Mouse (Mus musculus): ENCODE data around the gene Madd. TPM values are rescaled to one million over a fixed set of nuclear protein-coding genes. Genes with fewer than 3 reads are reported as not detected.

The Madd gene
- polyA plus RNA-seq, 1 experiment from 2014 or later: 62.1 TPM

- Histone ChIP-seq H3K9me3 (replicated peaks; ENCODE audit: control insufficient read depth, low read length, poor library complexity, severe bottlenecking) (no peaks in the 10 kb centered on the region), H3K36me3 (ENCODE audit: control insufficient read depth, insufficient read depth, low read length) (peaks cover 60% of the 10 kb centered on the region), H3K4me3 (ENCODE audit: low read depth, low read length) (no peak overlapping the region), H3K4me2 (ENCODE audit: low read length) (no peak overlapping the region), H3K4me1 (ENCODE audit: control insufficient read depth, insufficient read depth, low read length) (no peaks in the 10 kb centered on the region), H3K27ac (ENCODE audit: low read length) (no peak overlapping the region), H3K9ac (ENCODE audit: low read depth, low read length) (no peak overlapping the region), H3K27me3 (ENCODE audit: control insufficient read depth, insufficient read depth, low read depth, low read length) (no peaks in the 10 kb centered on the region)
- 96% methylated on average over 5 of the region's 5 CpGs for WGBS
- no peak for ATAC-seq
These were observed 20.1 kb downstream of the Madd start for GRCm38 (mm10) chr2:91163532-91163931.

DNA sequence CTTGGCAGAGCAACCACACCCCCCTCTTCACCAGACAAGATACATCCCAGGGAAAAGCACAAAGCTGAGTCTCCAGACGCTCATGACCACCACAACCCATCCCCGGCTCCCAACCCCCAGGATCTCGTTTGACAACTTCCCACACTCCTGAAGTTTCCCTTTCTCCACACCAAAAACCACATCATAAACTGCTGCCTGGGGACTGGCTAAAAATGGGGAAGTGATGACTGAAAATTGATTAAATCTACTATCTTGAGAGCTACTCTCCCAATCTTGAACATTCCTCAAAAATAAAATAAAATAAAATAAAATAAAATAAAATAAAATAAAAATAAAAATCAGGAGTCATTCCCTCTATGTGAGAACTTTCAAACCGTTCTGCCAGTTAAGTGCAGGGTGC lies 20.7 kb downstream of the Madd start:
- Histone ChIP-seq H3K4me2 (ENCODE audit: low read length) (no peak overlapping the region), H3K9me3 (replicated peaks; ENCODE audit: control insufficient read depth, low read length, poor library complexity, severe bottlenecking) (no peaks in the 10 kb centered on the region), H3K27ac (ENCODE audit: low read length) (no peak overlapping the region), H3K4me1 (ENCODE audit: control insufficient read depth, insufficient read depth, low read length) (no peaks in the 10 kb centered on the region), H3K4me3 (ENCODE audit: low read depth, low read length) (no peak overlapping the region), H3K27me3 (ENCODE audit: control insufficient read depth, insufficient read depth, low read depth, low read length) (no peaks in the 10 kb centered on the region), H3K9ac (ENCODE audit: low read depth, low read length) (no peak overlapping the region), H3K36me3 (ENCODE audit: control insufficient read depth, insufficient read depth, low read length) (peaks cover 60% of the 10 kb centered on the region)
- 91% methylated on average over 4 of the region's 4 CpGs for WGBS
- ATAC-seq: no peak

- no peak for ATAC-seq
- WGBS: 94% methylated on average over 6 of the region's 6 CpGs
These were observed 23.0 kb downstream of the Madd start for GRCm38 (mm10) chr2:91160591-91160990.

DNA sequence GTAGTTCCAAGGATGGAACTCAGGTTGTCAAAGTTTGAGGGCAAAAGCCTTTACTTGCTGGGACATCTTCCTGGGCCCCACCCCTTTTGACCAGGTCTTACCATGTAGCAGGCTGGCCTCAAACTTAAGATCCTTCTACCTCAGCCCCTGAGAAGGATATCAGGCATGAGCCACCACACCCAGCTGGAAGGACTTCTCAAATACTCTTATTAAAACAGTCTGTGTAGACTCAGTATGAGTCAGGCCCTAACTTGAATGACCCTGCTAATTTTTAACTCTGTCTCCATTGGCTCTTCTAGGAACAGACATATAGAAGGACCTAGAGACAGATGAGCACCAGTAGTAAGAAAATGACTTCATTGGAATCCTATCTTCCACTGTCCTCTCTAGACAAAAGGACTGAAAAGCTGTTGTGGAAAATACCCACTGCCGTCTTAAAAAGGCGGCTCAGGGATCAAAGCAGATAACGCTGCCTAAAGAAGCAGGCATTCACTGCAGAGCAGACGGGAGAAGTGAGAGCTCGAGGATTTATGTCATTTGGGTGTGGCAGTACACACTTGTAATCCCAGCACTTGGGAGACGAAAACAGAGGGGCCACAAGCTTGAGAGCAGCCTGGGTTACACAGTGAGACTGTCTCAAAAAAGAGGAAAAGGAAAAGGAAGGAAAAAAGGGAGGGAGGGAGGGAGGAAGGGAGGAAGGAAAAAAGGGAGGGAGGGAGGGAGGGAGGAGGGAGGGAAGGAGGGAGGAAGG lies 26.5 kb downstream of the Madd start:
- H3K27me3 ChIP-seq (ENCODE audit: control insufficient read depth, insufficient read depth, low read depth, low read length): no peaks in the 10 kb centered on the region
- H3K4me2 ChIP-seq (ENCODE audit: low read length): no peak overlapping the region
- peaks cover 67% of the 10 kb centered on the region for H3K36me3 ChIP-seq (ENCODE audit: control insufficient read depth, insufficient read depth, low read length)
- H3K4me3 ChIP-seq (ENCODE audit: low read depth, low read length): no peak overlapping the region
- no peak overlapping the region for H3K27ac ChIP-seq (ENCODE audit: low read length)
- 13% methylated on average over 6 of the region's 6 CpGs for WGBS
- H3K9me3 ChIP-seq (replicated peaks; ENCODE audit: control insufficient read depth, low read length, poor library complexity, severe bottlenecking): no peaks in the 10 kb centered on the region
- H3K4me1 ChIP-seq (ENCODE audit: control insufficient read depth, insufficient read depth, low read length): no peaks in the 10 kb centered on the region
- H3K9ac ChIP-seq (ENCODE audit: low read depth, low read length): no peak overlapping the region
- ATAC-seq: no peak

More at GRCm38 (mm10) chr2:91160591-91160990, 23.0 kb downstream of the Madd start:
- no peak overlapping the region for H3K4me2 ChIP-seq (ENCODE audit: low read length)
- peaks cover 60% of the 10 kb centered on the region for H3K36me3 ChIP-seq (ENCODE audit: control insufficient read depth, insufficient read depth, low read length)
- no peak overlapping the region for H3K4me3 ChIP-seq (ENCODE audit: low read depth, low read length)
- no peaks in the 10 kb centered on the region for H3K4me1 ChIP-seq (ENCODE audit: control insufficient read depth, insufficient read depth, low read length)
- no peak overlapping the region for H3K9ac ChIP-seq (ENCODE audit: low read depth, low read length)
- H3K27ac ChIP-seq (ENCODE audit: low read length): no peak overlapping the region
- H3K9me3 ChIP-seq (replicated peaks; ENCODE audit: control insufficient read depth, low read length, poor library complexity, severe bottlenecking): no peaks in the 10 kb centered on the region
- no peaks in the 10 kb centered on the region for H3K27me3 ChIP-seq (ENCODE audit: control insufficient read depth, insufficient read depth, low read depth, low read length)

DNA sequence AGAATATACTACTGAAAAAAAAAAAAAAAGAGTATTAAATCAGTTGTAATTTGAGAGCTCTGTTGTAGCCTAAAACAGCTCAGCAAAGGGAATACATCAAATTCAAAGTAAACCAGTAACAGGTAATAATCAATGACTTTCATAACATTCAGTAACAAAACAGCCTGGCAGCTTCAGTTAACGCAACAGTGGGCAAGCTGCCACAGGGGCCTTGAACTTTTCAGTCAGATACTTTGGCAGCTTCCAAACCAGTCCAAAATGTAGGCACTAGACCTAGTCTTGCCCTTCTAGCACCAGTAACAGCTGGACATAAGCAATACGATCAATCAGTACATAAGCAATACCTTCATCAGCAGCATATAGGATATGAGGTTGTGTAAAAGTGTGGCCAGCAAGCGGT lies 29.5 kb downstream of the Madd start:
- no peak overlapping the region for H3K27ac ChIP-seq (ENCODE audit: low read length)
- 97% methylated on average over 3 of the region's 3 CpGs for WGBS
- H3K4me1 ChIP-seq (ENCODE audit: control insufficient read depth, insufficient read depth, low read length): no peaks in the 10 kb centered on the region
- ATAC-seq: no peak
- no peak overlapping the region for H3K4me3 ChIP-seq (ENCODE audit: low read depth, low read length)
- no peak overlapping the region for H3K9ac ChIP-seq (ENCODE audit: low read depth, low read length)
- peaks cover 59% of the 10 kb centered on the region for H3K36me3 ChIP-seq (ENCODE audit: control insufficient read depth, insufficient read depth, low read length)
- no peak overlapping the region for H3K4me2 ChIP-seq (ENCODE audit: low read length)
- H3K27me3 ChIP-seq (ENCODE audit: control insufficient read depth, insufficient read depth, low read depth, low read length): no peaks in the 10 kb centered on the region
- no peaks in the 10 kb centered on the region for H3K9me3 ChIP-seq (replicated peaks; ENCODE audit: control insufficient read depth, low read length, poor library complexity, severe bottlenecking)

DNA sequence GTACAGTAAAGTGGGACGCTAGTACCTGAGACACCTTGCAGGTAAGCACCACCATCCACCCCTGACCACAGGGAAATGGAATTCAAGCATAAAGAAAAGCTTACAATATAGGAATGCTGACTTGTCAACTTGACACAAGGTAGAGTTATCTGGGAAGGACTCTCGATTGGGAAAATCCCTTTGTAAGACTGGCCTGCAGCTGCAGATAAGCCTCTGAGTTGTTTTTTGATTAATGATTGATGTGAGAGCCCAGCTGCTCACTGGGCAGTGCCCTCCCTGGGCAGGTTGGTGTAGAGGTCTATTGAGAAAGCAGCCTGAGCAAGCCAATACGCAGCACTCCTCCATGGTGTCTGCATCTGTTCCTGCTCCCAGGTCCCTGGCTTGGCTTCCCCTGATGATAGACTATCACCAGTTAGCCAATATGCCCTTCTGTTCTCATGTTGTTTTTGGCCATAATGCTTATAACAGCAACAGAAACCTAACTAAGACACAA lies 30.7 kb downstream of the Madd start:
- Histone ChIP-seq H3K9ac (ENCODE audit: low read depth, low read length) (no peak overlapping the region), H3K4me1 (ENCODE audit: control insufficient read depth, insufficient read depth, low read length) (no peaks in the 10 kb centered on the region), H3K4me2 (ENCODE audit: low read length) (no peak overlapping the region), H3K27me3 (ENCODE audit: control insufficient read depth, insufficient read depth, low read depth, low read length) (no peaks in the 10 kb centered on the region), H3K4me3 (ENCODE audit: low read depth, low read length) (no peak overlapping the region), H3K27ac (ENCODE audit: low read length) (no peak overlapping the region), H3K9me3 (replicated peaks; ENCODE audit: control insufficient read depth, low read length, poor library complexity, severe bottlenecking) (no peaks in the 10 kb centered on the region), H3K36me3 (ENCODE audit: control insufficient read depth, insufficient read depth, low read length) (peaks cover 55% of the 10 kb centered on the region)
- 94% methylated on average over 3 of the region's 3 CpGs for WGBS
- ATAC-seq: no peak

DNA sequence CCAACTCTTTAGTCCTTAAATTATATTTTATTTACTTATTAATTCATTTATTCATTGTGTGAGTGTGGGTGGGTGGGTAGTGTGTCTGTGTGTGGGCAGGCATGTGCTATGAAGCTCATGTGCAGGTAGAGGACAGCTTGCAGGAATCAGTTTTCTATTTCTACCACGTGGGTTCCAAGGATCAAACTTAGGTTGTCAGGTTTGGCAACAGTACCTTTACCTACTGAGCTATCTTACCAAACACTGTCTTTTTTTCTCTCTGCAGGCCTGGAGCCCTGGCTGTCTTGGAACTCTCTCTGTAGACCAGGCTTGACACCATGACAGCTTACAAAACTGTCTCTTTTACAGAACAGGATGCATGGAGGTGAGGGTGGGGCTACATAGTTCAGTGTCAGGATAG lies 32.3 kb downstream of the Madd start:
- H3K4me2 ChIP-seq (ENCODE audit: low read length): no peak overlapping the region
- ATAC-seq: no peak
- no peak overlapping the region for H3K4me3 ChIP-seq (ENCODE audit: low read depth, low read length)
- no peaks in the 10 kb centered on the region for H3K9me3 ChIP-seq (replicated peaks; ENCODE audit: control insufficient read depth, low read length, poor library complexity, severe bottlenecking)
- H3K27me3 ChIP-seq (ENCODE audit: control insufficient read depth, insufficient read depth, low read depth, low read length): no peaks in the 10 kb centered on the region
- WGBS: 74% methylated on average over 1 of the region's 1 CpGs
- H3K4me1 ChIP-seq (ENCODE audit: control insufficient read depth, insufficient read depth, low read length): no peaks in the 10 kb centered on the region
- no peak overlapping the region for H3K27ac ChIP-seq (ENCODE audit: low read length)
- no peak overlapping the region for H3K9ac ChIP-seq (ENCODE audit: low read depth, low read length)
- H3K36me3 ChIP-seq (ENCODE audit: control insufficient read depth, insufficient read depth, low read length): peaks cover 49% of the 10 kb centered on the region

- Histone ChIP-seq H3K9me3 (replicated peaks; ENCODE audit: control insufficient read depth, low read length, poor library complexity, severe bottlenecking) (no peaks in the 10 kb centered on the region), H3K4me1 (ENCODE audit: control insufficient read depth, insufficient read depth, low read length) (no peaks in the 10 kb centered on the region), H3K27ac (ENCODE audit: low read length) (no peak overlapping the region), H3K4me3 (ENCODE audit: low read depth, low read length) (no peak overlapping the region), H3K36me3 (ENCODE audit: control insufficient read depth, insufficient read depth, low read length) (peaks cover 39% of the 10 kb centered on the region), H3K4me2 (ENCODE audit: low read length) (no peak overlapping the region), H3K9ac (ENCODE audit: low read depth, low read length) (no peak overlapping the region), H3K27me3 (ENCODE audit: control insufficient read depth, insufficient read depth, low read depth, low read length) (no peaks in the 10 kb centered on the region)
- ATAC-seq: no peak
These were observed 35.5 kb downstream of the Madd start for GRCm38 (mm10) chr2:91148101-91148500.

GRCm38 (mm10) chr2:91143401-91143800 lies 40.2 kb downstream of the Madd start:
- Histone ChIP-seq H3K4me1 (ENCODE audit: control insufficient read depth, insufficient read depth, low read length) (no peaks in the 10 kb centered on the region), H3K27me3 (ENCODE audit: control insufficient read depth, insufficient read depth, low read depth, low read length) (no peaks in the 10 kb centered on the region), H3K9ac (ENCODE audit: low read depth, low read length) (no peak overlapping the region), H3K9me3 (replicated peaks; ENCODE audit: control insufficient read depth, low read length, poor library complexity, severe bottlenecking) (no peaks in the 10 kb centered on the region), H3K4me2 (ENCODE audit: low read length) (no peak overlapping the region), H3K36me3 (ENCODE audit: control insufficient read depth, insufficient read depth, low read length) (peaks cover 40% of the 10 kb centered on the region), H3K4me3 (ENCODE audit: low read depth, low read length) (no peak overlapping the region), H3K27ac (ENCODE audit: low read length) (no peak overlapping the region)
- WGBS: 97% methylated on average over 11 of the region's 11 CpGs
- no peak for ATAC-seq

Measured in midbrain, embryonic 16.5 days (tissue).